Mouse (Mus musculus) ES-E14 (cell line): ENCODE measurements around the gene Phykpl.

Experiments used
- HCFC1 ChIP-seq: IDR thresholded peaks from 2 replicates; pipeline ENCODE4 v1.6.1; 2012; ENCODE audit warnings: low read length, inconsistent platforms, borderline replicate concordance; ENCODE audit not compliant: insufficient read depth
- MAFK ChIP-seq: IDR thresholded peaks from 2 replicates; pipeline ENCODE4 v1.6.1; 2014; ENCODE audit warnings: mild to moderate bottlenecking, low read depth, low read length, inconsistent platforms; ENCODE audit not compliant: insufficient read depth

- no peak for TF ChIP-seq HCFC1
- no peak for TF ChIP-seq MAFK
Measured at GRCm38 (mm10) chr11:51620084-51620483, 35.5 kb downstream of the Phykpl start.
